Mouse (Mus musculus): Measurements from ENCODE around the gene Elp5.

Elp5 gene

DNA sequence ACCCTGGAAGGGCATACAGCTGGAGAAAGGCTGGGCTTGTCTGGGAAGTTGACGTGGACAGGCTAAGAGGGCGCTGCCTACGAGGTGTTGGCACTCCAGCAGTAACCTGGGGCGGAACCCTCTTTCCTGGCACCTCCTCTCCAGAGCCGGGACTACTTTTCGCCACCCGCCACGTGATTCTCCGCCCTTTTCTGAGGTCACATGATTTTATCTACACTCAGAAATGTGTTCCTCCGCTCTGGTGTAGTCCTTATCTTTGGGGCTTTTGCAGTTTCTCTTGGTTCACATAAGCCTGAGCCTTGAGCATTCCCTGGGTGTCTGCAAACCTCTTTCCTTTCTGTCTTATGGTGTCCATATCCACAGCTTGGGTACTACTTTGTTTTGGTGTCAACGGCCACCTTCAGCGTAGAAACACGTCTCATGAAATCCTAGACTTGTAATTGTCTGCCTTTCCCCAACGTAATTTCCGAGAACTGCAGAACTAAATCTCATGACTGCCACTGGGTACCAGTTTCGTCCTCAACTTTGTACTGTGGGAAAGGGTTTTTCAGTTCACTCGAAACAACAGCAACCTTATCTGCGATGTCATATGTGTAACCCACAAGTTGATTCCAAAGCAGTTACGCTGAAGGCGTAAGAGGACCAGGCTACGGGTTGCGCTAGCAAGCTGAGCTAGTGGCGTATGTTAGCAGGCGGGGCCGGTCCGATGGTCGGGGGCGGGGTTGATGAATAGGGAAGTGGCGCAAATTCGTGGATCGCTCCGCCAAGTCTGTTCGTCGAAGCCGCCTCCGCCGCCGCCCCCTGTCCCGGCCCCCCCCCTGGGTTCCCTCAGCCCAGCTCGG is 8.8 kb upstream of the Elp5 start, which contains the start of gene Gabarap:
Gene Gabarap (plus strand): TSS at position 294 of the 842 bp plus-strand sequence.
- DNase-seq: peak; percentile 96

GRCm38 (mm10) chr11:69989949-69990348 is 7.6 kb upstream of the Elp5 start:
- peak; percentile 49 for DNase-seq

GRCm38 (mm10) chr11:69984431-69984830 is 2.1 kb upstream of the Elp5 start:
- DNase-seq: peak; percentile 42

DNA sequence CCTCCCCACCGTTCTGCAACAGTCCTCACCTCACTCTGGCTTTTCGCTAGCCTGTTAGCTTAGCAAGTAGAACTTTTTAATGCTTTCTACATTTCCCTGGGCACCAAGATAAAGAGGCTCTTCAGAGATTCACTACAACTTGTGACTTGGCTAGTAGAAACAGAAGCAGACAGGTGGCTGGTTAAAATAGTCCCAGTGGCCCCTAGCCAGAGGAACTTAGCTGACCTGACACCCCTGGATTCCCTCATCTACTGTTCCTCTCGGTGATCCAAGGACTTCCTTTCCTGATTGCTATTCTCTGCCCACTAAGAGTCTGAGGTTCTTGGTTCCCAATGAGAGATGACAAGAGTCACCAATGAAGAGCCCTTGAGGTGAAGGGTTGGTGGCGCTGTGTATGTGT is 1.1 kb upstream of the Elp5 start:
- DNase-seq: peak; percentile 34

DNA sequence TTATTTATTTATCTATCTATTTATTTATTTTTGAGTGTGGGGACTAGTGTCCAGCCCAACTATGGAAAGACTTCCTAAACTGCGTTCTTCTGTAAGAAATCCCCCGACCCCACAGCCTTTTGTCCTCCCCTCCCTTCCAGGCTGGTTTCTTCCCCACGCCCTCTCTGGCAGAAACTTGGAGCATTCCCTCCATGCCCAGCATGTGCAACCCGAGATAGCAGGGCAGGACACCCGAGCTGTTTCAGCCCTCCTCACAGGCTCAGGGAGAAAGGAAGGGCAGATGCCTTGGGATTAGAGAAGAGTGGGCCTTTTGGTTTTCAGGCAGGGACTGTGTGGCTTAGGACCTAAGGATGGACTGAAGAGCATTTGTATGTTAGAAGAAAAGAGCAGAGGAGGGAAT is 560 bp upstream of the Elp5 start:
- DNase-seq: no peak

DNA sequence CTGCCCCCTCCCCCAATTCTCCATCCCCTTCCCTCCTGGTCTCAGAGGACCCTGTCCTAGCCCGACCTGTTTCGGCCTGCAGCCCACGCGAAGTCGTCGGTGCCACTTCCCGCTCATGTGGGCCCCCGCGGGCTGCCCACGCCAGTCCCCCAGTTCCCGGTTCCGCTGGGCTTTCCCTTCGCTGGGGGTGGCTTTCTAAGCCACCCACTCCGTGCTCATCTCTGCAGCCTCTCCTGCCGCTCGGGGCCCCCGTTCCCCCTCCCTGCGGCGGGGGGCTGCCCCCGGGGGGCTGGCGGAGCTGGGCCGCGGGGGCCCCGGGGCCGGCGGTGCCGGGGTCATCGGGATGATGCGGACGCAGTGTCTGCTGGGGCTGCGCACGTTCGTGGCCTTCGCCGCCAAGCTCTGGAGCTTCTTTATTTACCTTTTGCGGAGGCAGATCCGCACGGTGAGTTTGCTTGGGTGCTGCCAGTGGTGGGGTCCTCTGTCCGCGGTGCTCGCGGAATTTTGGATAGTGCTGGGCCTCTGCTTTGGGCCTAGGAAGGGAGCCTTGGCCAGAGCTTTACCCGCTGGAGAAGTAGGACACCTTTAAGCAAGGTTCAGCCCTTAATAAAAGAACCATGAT is 1.1 kb downstream of the Elp5 start, which contains the start of gene Ctdnep1:
Gene Ctdnep1 (plus strand): TSS at position 16 of the 622 bp plus-strand sequence.
- peak; percentile 54 for DNase-seq

DNA sequence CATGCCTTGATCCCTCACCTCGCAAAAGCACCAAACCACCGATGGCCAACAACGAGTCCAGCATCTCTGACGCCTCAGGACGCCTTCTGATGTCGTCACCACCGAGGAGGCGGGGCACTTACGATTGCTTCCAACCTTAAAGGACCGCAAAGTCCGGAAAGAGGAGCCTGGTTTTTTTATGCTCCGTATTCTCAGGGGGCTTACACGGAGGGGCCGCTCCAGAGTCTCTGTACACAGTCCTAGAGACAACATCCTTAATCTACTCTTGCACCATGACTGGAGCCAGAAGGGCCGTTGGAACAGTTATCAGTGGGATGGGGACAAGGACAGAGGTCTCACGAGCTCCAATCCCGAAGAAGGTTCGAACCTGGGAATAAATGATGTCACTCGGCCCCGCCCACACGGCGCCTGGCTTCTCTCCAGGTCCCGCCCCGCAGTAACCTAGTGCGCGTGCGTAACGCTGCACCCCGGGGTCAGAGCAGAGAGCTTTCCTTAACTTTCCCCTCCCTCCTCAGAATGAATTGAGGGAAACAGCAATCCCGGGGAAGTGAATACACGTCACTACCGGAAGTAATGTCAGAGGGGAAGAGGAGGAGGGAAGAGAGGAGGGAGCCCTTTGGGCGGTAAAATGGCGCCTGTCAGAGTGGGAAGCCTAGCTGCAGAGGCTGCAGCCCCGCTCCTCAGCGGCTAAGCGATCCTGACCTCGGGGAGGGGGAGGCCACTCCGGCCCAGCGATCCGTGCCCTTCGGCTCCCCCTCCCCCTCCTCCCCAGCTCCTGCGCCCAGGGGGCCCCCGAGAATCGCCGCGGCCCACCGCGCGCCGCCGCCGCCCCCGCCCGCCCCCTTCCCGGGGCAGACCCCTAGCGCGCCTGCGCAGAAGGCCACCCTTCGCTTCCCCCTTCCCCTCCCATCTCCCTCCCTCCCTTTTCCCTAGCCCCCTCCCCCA is 1.8 kb downstream of the Elp5 start:
- DNase-seq: peak; percentile 100

DNA sequence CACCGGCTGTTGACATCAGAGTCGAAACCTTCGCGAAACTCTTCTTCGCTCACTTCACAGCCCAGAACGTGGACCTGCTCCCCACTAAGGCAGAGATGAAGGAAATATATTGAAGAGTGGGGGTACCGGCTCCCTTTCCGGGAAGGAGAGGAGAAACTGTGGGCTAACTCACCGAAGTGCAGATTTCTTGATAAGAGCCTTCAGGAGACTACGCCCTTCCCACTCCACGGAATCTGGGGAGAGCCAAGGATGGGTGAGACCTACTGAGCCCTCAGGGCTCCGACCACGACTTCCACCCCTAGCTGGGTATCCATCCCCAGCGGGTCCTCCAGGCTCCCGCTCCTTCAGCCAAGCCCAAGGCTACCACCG is 2.5 kb downstream of the Elp5 start:
- DNase-seq: no peak

DNA sequence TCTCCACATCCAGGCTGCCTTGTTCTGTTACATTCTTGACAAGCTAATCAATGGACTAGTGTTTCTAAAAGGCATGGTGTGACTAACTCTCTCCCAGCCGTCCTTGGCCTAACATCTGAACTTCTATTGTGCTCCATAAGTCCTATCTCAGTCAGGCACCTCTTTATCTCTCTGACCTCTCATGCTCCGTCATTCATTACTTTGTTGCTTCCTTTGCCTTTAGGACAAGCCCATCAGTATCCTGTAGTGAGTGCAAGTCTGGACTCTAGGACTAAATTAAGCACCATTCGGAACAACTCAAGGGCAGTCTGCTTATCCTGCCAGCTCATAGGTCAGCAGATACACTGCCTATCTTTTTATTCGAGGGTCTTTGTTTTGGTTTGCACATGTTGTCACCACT is 6.0 kb downstream of the Elp5 start:
- no peak for DNase-seq

- DNase-seq: no peak
Observed at GRCm38 (mm10) chr11:69974907-69975306, 7.4 kb downstream of the Elp5 start.

DNA sequence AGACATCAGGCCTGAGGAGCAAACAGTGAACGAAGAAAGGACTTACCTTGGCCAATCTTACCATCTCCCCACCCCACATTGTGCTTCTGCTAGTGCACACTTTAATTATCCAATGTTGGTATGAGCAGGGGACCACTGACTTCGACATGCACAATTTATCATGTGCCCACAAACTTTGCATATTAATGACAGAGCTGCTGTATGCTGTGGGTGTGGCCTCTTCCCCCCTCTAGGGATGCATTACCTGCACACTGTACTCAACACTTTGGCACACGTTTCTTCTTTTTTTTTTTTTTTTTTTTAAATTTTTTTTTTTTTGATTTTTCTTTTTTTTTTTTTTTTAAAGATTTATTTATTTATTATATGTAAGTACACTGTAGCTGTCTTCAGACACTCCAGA is 11.5 kb downstream of the Elp5 start:
- DNase-seq: no peak

DNA sequence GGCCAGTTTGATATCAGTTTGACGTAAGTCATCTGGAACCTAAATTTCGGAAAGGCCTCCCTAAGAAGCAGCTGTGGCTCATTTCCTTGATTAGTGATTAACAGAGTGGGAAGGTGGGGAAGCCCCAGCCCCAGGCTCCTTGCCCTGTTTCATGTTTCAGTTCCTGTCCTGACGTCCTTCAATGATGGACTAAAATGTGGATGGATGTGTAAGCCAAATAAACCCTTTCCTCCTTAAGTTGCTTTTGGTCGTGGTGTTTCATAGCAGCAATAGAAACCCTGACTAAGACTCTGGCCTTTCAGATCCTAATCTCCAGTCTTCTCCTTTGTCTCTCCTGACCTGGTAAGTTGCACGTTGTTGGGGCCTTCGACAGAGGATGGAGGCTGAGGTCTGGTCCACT is 12.1 kb downstream of the Elp5 start:
- no peak for DNase-seq

DNA sequence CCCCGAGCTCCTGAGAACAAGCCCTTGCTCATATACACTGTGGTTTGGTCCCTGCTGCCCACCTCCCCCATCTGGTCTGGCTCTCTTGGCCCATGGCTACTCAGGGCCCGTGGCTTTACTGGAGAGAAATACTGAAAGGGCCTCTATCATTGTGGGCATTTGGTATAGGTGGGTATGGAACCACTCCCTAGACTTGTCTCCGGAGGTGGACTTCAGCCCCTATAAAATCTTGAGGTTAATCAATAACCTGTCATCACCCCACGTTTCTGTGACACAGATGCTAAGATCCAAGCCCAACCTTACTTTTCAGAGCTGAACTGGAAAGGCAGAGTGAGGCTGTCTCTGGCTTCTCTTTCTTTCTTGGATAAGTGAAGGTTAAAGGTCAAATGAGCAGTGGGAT is 13.5 kb downstream of the Elp5 start:
- DNase-seq: no peak

DNA sequence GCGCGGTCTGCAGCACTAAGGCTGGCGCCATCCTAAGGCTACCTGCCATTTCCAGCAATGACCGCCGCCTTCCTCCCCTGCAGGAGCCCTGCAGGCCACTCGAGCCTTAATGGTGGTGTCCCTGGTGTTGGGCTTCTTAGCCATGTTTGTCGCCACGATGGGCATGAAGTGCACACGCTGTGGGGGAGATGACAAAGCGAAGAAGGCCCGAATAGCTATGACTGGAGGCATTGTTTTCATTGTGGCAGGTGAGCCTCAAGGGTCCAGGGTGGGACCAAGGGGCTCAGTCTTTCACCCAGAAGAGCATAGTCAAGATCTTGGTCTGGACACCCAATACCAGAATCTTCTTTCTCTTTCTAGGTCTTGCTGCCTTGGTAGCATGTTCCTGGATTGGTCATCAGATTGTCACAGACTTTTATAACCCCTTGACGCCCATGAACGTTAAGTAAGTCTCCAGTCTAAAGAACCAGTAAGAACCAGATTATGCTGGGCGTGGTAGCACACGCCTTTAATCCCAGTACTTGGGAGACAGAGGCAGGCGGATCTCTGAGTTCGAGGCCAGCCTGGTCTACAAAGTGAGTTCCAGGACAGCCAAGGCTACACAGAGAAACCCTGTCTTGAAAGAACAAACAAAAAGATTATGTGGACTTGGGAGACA is 15.3 kb downstream of the Elp5 start:
- DNase-seq: no peak

- DNase-seq: no peak
Observed at GRCm38 (mm10) chr11:69966006-69966859, 16.1 kb downstream of the Elp5 start.

DNA sequence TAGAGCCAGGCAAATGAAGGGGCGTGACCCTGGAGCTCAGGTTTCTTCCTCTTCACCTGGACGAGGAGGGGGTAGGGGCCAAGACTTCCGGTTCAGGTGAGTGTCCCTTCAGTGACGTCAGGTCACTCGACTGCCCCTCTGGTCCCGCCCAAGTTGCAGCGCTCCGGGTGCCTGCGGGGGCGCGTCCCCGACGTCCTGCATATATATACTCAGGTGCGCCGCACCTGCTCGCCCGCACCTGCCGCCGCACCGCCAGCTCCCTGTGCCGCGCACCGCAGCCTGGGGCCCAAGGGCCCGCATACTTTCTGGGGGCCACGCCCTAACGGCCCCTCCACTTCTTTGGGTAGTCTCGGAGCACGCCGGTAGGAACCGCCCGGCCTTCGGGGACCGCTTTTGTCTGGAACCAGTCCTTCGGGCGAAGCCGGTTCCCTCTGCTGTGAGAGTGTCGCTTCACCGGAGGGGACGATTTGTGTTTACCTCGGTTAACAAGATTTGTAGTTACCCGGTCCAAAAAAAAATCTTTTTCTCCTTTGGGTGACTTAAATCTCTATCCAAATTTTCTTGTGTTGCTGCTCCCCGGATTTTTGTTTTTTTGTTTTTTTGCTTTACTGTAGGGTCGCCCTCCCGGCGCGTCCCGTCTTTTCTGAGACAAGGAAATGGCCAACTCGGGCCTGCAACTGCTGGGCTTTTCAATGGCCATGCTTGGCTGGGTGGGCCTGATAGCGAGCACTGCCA is 16.9 kb downstream of the Elp5 start:
- no peak for DNase-seq

GRCm38 (mm10) chr11:69964650-69965270 is 17.6 kb downstream of the Elp5 start, which contains the start of gene Cldn7:
TSS of gene Cldn7 (plus strand) at chr11:69964779.
- no peak for DNase-seq

- no peak for DNase-seq
Observed at GRCm38 (mm10) chr11:69961841-69962240, 20.5 kb downstream of the Elp5 start.

GRCm38 (mm10) chr11:69960616-69961015 is 21.7 kb downstream of the Elp5 start:
- DNase-seq: no peak

DNA sequence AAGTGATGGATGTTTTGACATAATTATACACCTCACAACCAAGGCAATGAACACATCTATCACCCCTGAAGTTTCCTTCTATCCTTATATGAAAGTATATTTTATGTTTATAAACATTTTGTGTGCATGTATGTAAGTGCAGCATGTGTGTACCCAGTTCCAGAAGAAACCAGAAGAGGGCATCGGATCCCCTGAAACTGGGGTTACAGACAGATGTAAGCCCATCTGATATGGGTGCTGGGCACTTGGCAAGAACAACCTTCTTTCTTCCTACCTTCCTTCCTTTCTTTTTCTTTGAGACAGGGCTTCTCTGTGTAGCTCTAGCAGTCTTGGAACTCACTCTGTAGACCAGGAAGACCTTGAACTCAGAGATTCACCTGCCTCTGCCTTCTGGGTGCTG is 26.1 kb downstream of the Elp5 start:
- no peak for DNase-seq
